Mouse (Mus musculus) 3134 (cell line): ENCODE results near the gene Sipa1l1.

Source experiments
- DNase-seq: peaks from one replicate; pipeline ENCODE4 v3.0.0-alpha.2; 2011; ENCODE audit warnings: low spot score; ENCODE audit not compliant: insufficient read length; ENCODE audit errors: extremely low read depth

The Sipa1l1 gene

DNA sequence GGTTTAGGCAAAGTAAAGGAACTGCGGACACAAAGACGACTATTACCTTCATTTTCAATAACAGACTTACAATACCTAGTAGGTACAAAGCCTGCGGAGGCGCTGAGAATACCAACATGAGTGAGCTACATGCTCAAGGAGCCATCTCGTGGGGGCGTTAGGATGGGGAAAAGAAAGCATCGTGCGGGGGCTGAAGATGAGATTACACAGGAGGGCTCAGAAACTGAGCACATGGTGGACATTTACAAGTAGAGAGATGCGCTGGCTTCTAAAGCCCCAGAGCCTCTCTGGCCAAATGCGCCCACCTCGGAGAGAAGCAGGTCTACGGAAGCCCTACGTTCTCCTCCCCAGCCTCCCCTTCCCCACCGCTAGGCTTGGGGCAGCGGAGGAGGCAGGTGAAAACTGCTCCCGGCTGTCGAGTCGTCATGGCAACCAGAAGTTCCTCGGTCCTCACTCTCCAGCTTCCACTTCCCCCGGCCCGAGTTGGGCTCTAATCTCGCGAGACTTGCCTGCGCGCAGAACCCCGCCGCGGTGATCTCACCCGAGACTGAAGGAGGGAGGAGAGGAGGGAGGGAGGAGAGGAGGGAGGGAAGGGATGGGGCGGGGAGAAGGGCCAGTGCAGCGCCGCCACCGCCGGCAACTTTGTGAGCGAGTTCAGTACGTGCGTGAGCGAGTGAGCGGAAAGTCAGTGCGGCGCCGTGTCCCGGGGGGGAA, at the start of gene Sipa1l1:
Gene Sipa1l1 (plus strand): TSS at position 501 of the 714 bp plus-strand sequence.
- peak; percentile 96 for DNase-seq

DNA sequence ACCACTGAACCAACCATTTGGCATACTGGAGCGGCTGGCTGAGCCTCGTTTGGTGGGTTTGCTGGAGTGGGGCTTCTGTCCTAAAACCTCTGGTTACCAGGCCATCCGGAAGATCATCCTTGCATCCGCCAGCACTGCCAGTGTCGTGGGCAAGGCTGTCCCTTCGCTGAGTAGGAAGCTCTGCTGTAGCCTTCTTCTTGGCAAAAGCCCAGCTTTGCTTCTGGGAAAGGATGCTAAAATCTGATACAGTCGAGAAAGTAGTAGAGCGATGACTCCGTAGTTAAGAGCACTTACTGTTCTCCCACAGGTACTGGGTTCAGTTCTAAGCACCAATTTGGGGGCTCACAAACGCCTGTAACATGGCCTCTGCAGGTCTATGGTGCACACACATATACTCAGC, 47.2 kb upstream of the Sipa1l1 start:
- no peak for DNase-seq

DNA sequence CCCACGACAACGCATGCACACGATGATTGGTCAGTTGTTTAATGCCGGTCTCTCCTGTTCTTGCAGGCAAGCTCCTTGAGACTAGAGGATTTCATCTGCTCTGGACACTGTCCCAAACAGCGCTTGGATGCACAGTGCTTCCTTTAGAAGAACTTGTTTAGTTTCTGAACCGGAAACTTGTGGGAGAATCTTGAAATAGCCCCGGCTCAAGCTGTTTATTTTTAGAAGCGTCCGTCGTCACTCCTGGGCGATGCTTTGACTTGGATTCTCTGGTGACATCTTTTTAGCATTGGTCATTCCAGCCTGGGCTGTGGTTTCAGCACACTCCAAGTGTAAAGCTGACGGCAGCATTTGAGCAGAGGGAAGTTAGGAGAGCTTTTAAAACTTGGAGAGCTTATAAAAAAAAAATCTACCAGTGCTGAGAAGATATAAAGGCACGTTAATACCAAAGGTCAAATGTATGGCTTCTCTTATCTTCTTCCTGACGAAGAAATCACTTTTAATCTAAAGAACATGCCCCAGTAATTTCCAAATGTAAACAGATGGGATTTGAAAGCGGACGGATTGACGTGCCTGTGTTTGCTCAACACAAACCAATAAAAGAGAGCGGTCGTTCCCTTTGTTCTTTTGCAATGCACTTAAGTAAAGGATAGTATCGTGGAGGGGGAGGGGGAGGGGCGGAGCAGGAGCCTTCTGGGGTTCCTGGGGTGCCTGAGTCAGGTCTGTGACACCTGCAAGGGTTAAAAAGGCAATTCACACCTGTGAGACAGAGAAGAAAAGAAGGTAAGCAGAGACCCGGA, 46.5 kb upstream of the Sipa1l1 start:
- peak; percentile 66 for DNase-seq

DNA sequence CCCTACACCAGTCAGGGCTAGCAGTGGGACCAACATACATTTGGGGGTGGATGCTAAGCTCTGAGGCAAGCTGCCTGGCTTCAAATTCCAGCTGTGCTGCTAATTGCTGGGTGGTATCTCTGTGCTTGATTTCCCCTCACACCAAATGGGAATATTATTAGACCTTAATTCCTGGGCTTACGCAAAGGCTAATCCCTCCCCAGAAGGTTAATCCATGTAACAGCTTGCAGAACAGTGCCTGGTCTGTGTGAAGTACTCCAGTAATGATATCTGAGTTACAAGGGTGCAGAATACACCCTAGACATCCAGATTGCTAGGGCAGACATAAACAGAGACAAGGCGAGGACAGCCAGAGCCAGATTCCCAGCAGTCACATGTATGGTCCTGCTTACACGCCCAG, 42.3 kb upstream of the Sipa1l1 start:
- DNase-seq, result no peak

DNA sequence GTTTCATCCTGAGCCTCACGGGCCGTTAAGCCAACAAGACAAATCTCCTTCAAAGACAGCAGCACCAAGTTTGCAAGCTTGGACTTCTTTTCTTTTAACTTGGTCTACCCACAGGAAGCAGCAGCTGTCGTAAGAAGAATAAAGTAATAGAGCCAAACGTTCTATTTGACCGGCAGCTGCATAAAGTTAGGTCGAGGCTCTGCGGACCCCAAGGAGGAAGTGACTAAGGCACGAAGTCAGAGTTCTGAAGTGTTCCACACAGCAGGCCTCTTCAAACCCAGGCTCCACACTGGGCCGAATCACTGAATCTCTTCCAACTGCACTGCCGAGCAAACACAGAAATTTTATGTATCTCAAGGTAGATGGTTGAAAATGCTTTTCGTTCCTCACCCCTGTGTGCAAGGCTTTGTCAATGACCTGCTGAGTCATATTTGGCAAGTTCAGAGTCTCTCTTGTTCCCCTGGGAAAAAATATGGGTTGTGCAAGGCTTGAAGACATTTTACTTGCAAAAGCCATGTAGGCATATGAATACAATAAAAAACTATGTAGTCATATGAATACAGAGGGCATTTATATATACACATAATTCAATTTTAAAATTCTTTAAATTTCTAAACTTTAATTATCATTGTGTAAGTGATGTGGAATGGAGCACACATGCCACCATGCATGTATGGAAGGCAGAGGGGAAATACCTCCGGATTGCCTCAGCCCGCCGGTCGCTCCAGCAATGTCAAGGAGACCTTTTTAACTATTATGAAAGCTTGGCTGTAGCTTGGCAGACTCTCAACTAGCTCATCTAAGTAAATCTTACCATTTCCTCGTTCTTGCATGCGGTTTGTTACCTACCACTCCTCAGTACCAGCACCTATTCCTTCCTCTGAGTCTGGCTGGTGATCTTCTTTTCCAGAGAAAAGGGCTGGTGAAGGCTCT, 29.6 kb upstream of the Sipa1l1 start:
- peak; percentile 22 for DNase-seq

DNA sequence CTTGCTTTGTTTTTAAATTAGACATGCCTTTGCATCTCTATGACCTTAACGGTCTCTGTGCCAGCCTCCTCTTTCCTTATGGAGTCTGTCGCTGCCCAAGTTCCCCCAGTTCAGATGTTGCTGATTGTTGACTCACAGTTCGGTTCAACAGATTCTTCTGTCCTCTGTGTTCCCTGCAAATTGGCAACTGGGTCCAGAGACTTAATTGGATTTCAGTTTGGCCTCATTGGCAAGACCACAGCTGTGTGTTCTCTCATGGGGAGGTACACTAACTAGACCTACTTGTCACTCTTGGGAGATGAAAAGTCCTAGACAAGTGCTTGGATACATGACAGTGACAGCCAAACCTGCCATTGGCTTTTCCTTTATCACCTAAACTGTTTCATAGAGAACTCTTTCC, 25.7 kb upstream of the Sipa1l1 start:
- no peak for DNase-seq

DNA sequence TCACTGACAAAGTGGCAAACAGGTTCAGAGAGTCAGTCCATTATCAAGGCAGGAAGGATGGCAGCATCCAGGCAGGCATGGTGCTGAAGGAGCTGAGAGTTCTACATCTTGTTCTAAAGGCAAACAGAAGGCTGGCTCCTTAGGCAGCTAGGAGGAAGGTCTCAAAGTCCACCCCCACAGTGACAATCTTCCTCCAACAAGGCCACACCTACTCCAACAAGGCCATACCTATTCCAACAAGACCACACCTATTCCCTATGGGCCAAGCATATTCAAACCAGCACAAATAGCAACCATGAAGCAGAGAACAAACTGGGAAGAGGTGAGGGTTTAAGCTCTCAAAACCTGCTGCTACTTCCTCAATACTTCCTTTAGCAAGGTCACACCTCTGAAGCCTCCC, 23.9 kb upstream of the Sipa1l1 start:
- no peak for DNase-seq

DNA sequence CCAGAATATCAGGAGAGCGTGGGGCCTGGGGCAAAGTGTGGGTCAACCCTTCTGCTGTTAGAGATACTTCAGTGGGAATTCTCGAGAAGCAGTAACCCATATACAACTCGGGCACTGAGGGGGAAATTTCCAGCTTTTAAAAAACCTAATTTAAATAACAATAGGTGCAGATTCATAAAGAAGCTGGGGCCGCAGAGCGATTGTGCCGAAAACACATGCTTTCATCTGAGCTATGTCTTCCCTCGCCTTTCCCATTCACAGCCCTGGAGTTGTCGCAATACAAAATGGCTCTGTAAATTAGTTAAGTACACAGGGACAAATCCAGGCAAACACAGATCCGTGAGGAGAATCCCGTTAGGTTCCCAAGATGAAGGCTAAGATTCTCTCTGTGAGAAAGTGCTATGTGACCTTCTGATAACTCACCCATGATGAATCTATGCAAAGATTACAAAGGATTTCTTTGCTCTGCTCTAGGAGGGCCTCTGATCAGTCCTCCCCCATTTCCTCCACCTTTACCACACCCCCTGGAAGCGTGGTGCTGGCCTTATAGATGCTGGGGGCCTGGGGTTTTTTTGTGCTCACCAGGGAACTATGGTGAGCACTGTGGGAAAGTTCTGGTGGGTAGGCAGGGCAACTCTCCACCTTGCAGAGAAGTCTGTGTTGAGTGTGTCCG, 22.0 kb upstream of the Sipa1l1 start:
- no peak for DNase-seq

DNA sequence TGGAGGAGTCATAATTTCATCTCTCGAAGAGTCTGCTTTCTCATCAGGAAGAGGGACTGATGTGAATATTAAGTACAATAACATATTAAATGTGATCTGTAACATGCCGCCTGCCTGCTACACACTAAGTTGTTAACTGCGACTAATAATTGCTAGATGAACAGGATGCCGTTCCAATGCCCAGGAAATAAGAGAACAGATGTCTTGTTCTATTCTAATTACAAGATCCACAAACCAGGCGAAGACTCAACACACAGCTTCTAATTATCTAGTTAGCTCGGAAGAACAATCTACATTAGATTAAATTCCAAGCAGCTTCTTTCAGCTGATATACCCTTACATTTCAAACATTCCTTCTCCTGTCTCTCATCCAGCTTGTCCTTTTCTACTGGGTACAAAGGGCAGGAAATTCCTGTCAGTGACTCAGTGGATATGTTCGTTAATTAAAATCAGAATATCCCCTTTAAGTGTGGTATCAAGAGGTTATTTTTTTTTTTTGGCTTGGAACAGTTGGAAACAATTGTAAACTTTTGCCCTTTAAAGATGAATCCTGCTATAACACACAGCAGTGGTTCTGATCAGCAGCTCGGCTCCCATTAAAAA, 20.7 kb upstream of the Sipa1l1 start:
- no peak for DNase-seq

DNA sequence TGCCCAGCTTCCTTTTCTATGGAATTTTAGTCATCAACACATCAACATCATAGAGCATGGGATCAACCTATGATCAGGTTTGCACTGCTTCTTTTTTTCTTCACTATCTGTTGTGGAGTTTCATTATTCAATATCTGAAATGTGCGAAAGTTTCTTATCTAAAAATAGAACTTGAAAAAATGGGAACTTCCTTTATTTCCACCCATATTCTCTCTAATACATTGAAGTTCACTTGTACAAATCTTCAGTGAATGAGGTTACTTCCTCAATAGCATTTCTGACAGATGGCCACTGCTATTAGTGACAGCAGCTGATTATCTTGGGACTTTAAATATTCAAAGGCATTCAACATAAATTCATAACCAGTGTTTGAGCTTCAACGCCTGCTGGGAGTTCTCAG, 18.1 kb upstream of the Sipa1l1 start:
- DNase-seq, result no peak

DNA sequence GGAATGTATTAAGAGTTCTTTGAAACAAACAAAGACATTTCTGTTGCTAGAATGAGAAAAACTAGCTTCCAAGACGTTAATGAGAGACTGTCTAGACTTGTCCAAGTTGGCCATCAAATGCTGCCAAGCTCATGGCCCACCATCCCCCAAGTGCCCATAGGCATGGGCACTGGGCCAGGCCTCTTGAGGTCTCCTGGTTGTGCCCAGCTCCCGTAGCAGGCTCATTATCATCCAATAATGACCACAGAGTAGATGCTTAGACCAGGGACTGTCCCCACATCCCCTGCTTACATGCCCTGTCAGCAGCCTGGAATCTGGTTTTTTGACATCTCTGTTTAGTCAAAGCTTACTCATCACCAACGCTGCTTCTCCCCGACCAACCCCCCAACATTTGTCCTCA, 14.6 kb upstream of the Sipa1l1 start:
- DNase-seq, result peak; percentile 57

DNA sequence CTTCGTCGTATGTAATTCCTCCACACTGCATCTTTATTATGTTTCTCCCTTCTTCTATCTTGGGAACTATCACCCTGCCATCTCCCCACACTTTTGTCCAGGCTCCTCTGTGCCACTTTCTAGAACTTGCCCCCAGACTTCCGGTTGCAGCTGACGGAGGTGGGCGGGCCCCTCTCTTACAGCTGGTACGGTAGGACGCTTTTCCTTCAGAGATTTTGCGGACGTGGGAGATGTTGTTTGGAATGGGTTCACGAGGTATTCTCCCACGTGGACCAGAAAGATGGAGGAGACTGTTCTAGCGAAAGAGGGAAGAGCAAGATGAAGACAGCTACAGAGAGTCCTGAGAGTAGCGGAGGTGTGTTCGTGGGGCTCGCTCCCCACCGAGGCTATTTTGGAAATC, 10.6 kb upstream of the Sipa1l1 start:
- no peak for DNase-seq

DNA sequence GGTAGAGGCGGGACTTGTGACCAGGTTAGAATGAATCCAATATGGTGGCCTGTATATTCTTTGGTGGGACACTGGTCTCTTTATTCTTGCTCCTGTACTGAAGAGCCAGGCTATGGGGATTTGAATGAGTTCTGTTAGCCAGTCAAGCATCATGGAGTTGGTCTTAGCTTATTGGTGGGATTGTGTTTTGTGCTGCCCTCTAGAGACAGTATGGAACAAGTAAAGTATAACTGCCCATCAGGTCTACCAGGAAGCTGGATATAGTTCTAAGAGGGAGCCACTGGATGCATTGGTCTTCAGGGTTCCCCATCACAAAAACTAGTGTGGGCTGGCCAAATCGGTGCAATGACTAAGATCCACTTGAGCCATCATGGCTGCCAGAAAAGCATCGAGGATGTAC, 9.7 kb upstream of the Sipa1l1 start:
- DNase-seq, result no peak

DNA sequence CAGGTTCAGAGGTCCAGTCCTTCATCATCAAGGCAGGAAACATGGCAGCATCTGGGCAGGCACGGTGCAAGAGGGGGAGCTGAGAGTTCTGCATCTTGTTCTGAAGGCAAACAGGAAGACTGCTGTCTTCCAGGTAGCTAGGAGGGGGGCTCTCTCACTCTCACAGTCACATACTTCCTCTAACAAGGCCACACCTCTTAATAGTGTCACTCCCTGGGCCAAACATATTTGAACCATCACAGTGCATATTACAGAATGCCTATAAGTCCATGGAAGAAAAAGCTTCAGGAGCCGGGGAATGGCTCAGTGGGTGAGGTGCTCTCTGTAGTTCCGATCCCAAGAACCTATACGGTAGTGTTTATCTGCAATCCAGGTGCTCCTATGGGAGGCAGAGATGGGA, 3.5 kb upstream of the Sipa1l1 start:
- no peak for DNase-seq

DNA sequence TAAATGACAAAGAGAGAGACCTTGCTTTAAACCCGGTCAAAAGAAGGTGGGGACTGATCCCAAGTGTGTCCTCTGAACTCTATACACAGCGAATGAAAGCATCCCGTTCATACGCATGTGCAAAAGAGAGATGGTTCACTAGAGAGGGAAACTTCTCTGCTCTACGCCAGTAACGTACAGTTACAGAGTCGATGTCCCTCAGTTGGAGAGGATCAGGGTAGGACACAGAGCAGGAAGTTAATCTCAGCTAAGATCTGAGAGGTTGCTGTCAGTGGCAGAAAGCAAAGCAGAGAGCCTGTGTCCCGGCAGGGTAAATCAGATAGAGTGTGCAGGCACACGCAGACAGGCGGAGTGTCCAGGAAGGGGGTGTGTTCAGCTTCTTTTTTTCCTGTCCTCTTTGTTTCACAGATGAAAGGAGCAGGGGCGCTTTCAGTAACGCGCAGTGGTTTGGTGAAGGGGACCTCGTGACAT, 3.0 kb upstream of the Sipa1l1 start:
- DNase-seq, result no peak

DNA sequence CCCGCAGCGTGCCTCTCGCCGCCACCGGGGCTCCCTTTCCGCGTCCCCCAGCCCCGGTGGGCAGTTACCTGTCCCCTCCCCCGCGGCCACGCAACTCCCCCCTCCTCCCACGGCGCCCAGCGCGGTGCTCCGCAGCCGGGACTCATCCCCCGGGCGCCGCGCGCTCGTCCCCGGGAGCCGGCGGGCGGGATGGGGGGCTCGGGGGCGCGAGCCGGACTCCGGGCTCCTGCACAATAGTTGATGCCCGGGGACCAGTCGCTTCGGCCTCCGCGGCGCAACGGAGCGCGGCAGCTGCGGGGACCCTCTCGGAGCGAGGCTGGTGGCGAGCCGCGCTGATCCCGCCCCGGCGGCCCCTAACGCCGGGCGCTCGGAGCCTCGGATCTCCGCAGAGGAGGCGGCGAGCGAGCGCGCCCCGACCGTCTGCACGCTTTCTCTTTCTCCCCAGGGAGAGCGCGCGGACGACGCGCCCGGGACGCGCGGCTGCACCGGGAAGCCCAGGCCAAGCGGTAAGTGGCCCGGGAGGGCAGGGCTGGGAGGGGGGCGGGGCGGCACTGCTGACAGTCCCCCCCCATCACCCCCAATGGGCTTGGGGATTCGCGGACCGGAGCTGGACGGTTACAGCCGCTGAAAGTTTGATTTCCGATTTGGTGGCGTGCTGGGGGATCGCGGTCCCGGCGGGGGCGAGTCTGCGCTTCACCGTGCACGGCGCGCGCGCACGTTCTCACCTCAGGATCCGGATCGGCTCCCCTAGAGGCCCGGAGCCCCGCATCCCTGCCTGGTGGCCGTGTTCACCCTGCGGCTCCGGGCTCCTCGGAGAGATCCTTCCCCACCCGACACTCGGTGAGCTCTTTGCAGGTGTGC, 681 bp downstream of the Sipa1l1 start:
- peak; percentile 84 for DNase-seq

DNA sequence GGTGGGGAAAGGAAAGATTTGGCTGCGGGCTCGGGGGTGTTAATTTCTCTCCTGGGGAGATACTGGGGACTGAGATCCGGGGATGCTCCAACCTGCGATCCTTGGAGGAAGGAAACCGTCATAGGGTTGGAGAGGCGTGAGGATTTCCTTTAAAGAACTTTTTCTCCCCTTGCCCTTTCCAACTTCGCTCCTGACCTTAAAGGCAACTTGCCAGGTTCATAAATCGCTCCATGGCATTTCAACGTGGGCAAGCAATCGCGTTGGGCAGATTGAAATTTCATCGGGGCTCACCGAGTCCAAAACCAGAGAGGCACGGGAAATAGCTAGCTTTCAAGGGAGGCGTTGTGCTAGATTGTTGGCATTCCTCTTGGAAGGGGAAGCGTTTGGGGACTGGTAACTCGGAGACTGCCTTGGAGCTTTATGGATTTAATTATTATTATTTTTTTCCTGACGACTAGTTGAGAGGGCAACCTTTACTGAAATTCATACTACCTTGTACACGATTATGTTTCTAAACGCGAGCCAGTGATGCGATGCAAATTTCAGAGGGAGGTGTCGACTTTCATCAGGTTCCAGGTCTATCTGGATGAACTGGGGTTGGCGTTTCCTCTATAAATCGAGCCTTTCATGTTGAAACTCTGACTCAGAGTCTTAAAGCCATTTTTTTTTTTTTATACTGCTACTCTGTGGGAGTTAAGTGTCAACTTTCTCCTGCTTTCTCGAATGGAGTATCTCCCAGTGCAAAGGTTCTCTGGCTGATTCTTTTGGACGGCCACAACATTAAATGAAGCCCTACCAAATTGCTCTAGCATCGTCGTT, 1.6 kb downstream of the Sipa1l1 start:
- DNase-seq, result peak; percentile 18

DNA sequence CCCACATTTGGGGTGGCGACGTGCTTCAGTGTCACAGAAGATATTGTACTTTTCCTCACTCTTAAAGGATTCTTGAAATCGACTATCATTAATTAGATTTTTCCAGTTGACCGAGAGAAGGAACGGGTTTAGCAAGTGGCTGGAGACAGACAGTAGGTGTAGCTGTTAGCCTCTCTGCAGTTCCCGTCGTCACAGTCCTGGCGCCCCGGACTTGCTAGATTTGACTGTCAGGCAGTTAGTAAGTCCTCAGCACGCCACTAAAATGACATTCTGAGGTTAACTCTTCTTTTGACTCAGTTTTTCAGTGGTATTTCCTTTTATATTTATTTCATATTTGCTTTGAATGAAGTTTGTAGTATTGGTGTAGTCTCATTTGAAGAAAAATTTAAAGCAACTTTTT, 2.5 kb downstream of the Sipa1l1 start:
- peak; percentile 30 for DNase-seq
